Mouse (Mus musculus) embryo, embryonic 9.5 days (tissue): Measurements from ENCODE around the gene Wnt5b.

Experiments
- DNase-seq: peaks from one replicate; pipeline ENCODE4 v3.0.0-alpha.2; 2017; ENCODE audit errors: extremely low spot score

Wnt5b gene

DNA sequence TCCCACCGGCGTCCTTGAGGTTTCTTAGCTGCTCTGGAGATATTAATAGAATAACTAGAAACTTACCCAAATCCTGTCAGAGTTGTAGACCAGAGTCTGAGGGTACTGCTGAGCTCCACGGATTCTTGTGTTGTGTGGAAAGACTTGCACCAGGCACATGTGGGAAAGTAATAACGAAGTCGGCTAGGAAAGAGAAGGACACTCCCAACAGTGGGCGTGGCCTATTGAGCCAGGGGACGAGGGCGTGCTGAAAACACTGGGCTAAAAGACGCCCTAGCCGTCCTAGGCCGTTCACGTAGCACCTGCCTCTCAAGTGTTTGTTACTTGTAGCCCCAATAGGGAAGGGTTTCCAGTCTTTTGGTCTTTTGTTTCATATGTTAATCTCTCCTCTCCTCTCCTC, 126.8 kb downstream of the Wnt5b start, which contains the start of gene Adipor2:
Gene Adipor2, minus strand, starts transcription at position 351 of the 400 bp plus-strand sequence.
- DNase-seq: peak; percentile 66

DNA sequence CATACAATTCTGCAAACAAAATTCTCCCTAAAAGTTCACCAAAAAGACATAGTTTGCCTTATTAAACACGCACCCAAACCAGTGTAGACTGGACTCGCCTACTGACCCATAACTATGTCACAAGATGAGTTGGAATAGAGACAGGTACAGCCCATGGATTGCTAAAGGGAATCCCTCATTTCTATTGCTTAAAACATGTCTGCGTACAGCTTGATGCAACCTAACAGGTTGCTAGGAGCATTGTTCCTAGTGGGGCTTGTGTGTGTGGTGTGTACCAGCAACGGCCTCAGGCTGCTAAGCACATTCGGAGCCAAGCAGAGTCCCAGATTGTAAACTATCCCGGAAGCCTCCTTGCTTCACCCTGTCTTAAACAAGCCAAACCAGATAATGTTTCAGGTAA, 127.5 kb downstream of the Wnt5b start:
- DNase-seq: no peak

DNA sequence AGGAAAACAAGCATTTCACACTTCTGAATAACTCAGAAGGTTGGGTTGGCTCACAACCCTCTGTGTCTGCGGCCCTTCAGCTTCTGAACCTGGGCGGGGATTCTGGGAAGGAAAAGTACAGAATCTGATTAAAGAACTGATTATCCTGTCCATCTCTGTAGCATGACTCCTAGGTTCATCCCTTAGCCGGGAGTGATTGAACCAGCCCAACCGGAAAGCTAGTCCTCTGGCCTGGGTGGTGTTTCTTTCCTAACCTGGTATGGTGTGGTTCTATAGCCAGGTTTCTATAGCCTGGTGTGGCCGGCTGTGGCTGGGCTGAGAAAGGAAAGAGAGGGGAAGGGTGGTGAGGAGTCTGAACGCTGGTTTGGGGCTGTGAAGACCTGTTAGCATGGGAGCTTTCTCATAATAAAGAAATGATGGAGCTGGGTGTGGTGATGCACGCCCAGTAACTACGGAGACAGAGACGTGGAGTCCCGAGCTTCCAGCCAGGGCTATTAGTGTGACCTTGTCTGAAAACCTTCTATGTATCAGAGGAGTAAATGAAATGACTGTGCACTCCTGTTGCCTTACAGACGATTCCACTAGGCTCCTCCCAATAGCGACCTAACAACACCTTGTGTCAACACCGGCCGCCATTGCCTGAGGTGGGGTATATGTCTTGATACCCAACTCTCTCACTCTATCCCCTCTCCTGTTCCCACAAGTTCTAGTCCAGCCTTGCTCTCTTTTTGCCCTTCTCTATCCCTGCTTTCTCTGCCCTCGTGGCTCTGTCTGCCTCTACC, 129.7 kb downstream of the Wnt5b start:
- DNase-seq: no peak

DNA sequence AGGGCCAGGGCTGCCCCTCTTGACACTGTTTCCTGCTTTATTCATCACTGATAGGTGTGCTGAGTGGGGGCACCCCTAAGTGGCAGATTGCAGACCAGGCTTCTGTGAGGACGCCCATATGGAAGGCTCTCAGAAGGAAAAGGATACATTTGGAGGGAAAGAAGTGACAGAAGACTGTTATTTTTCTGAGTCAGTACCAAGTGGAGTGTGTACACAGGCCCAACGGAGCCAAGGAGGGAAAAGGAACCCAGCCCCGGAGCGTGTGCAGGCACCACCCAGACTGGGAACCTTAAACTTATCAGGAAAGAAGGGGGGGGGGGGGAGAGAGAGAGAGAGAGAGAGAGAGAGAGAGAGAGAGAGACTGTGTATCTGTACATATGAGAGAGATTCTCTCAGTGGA, 131.6 kb downstream of the Wnt5b start:
- DNase-seq: no peak

GRCm38 (mm10) chr6:119411511-119411910, 132.6 kb downstream of the Wnt5b start:
- no peak for DNase-seq

DNA sequence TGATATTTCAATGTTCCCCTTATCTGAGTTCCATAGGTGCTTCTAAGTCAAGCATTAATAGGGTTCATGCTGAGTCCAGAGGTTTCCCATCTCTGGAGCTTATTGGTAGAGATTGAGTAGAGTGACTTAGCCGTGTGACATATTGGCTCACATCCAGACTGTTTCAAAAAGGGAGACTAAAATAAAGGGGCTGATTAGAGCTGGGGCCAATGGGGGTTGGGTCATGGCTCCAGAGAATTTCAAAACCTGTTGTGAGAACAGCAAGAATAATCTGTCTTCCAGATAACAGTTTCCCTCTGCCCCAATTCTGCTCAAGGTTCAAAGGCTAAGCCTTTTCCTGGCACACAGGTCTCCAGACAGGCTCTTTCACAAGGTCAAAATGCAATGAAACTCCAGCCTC, 134.4 kb downstream of the Wnt5b start:
- DNase-seq: no peak

- DNase-seq: no peak
Measured at GRCm38 (mm10) chr6:119408582-119408981, 135.6 kb downstream of the Wnt5b start.

- DNase-seq: no peak
Measured at GRCm38 (mm10) chr6:119407818-119408217, 136.3 kb downstream of the Wnt5b start.

DNA sequence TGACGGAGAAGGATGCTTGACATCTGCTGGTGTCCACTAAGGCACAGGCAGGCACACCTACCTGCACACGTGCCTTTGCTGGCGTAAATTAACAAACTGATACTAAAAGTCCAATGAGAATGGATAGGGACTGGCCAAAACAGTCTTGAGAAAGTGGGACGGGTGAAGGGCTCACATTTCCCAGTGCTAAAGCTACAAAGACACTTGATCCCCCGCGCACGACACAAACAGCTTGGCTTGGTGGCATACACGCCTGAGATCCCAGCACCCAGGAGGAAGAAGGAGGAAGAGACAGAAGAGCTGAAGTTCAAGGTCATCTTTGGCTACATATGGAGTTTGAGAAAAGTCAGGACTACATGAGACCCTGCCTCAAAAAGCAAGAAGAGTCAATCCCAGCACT, 137.6 kb downstream of the Wnt5b start:
- no peak for DNase-seq

GRCm38 (mm10) chr6:119405310-119405709, 138.8 kb downstream of the Wnt5b start:
- no peak for DNase-seq

- no peak for DNase-seq
Measured at GRCm38 (mm10) chr6:119404854-119405253, 139.3 kb downstream of the Wnt5b start.

DNA sequence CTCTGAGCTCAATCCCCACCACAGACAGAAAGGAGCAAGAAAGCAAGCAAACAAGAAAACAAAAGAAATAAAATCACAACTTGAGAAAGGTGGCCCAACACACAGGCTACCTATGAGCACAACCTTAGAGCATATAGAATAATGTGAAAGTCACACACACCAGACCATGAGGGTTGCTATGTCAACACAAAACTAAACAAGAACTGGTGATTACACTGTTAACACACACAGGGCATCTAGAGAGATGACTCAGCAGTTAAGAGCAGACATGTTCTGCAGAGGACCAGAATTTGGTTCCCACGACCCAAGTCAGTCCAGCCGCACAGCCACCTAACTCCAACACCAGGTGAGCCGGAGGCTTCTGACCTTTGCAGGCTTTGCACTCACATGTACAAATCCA, 141.2 kb downstream of the Wnt5b start:
- DNase-seq: no peak

DNA sequence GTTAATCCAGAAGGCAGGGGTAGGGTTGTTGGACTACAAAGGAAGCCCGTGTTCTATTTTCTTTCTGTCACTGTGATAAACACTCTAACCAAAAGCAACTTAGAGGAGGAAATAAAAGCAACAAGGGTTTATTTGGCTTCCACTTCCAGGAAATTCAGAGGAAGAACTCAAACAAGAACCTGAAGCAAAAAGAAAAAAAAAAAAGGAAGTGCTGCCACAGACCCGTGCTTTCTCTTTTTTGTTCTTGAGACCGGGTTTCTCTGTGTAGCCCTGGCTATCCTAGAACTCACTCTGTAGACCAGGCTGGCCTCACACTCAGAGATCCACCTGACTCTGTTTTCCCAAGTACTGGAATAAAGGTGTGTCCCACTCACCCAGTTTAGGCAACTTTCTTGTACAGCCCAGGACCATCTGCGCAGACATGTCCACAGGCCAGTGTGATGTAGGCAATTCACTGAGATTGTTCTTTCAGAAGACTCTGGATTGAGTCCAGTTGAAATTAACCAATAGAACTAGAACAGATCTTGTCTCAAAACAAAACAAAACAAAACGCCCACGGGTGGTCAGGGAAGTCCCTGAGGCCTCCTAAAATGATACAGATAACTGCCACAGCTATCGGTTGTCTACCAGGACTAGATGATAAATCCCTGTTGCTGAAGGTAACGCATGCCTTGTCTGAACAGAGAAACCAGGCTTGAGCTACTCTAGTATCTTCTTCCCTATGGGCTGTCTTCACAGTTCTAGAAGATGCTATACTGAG, 142.4 kb downstream of the Wnt5b start:
- no peak for DNase-seq

GRCm38 (mm10) chr6:119400649-119401048, 143.5 kb downstream of the Wnt5b start:
- no peak for DNase-seq

DNA sequence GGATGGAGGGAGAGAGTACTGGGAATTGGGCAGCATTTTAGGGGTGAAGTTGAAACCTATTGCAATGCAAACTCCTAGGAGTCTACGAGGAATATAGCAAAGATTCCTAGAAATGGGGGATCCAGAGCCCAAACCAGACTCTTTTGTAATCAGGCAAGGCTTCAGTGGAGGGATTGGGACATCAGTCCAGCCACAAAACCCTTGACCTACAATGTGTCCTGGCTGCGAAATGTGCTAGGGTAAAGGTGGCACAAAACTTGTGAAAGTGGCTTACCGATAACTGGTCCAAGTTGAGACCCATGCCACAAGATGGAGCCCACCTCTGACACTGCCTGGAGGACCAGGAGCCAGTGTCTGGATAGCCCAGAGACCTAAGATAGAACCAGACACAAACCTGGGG, 144.8 kb downstream of the Wnt5b start:
- no peak for DNase-seq

DNA sequence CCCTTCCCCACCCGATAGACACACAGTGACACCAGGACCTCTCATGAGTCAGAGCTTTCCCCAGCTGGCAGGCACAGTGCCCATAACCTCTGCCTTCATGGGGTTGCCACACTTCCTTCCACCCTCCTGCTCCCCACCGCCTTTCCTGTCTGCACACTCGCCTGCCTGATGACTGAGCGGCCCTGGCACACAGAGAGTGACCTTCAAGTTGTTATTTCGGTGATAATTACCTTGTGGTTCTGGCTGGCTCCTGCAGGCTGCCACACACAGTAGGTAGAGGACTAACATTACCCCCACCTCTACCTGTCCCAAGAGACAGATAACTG, 147.9 kb downstream of the Wnt5b start:
- no peak for DNase-seq

- DNase-seq: no peak
Measured at GRCm38 (mm10) chr6:119395421-119396308, 148.5 kb downstream of the Wnt5b start.

DNA sequence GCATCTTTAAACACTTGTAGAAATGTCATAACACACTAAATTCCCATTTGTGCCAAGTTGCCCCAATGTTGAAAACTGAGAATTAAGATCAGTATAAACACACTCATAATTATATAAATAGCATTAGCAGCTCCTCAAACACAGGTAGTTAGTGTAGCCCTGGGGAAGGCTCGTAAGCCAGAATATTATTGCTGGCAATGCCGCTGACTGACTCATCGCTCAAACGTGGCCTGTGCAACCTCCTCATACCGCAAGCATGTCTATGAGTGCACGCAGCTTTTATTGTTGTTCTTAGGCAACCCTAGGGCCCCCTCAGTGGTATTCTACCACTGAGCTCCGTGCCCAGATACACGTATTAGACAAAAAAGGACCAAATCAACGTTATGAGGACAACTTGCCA, 151.3 kb downstream of the Wnt5b start:
- no peak for DNase-seq

GRCm38 (mm10) chr6:119390728-119391127, 153.4 kb downstream of the Wnt5b start:
- no peak for DNase-seq

DNA sequence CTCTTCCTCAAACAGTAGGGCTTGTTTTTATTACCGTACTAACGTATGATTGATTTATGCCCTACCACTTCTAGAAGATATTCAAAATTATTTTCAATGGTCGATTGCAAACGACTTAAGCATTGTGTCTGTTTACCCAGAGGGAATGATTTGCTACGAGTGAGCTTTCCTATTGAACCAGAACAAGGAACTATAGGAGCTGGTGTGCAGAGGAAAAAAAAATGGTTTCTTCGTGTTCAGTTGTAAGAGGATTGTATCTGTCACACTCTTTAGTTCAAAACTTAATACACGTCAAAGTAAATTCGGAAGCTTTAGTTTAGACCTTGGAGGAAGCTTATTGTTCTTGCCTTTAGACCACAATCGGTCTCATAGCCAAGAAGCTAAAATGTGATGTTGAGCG, 155.1 kb downstream of the Wnt5b start:
- no peak for DNase-seq

- peak; percentile 92 for DNase-seq
Measured at GRCm38 (mm10) chr6:119388650-119389012, 155.5 kb downstream of the Wnt5b start.
